Mouse (Mus musculus): ENCODE measurements around the gene Sept1. TPM values are rescaled to one million over a fixed set of nuclear protein-coding genes. Genes with fewer than 3 reads are reported as not detected.

Sept1 gene
- polyA plus RNA-seq, 1 experiment from 2014 or later = 29.9 TPM

- Histone ChIP-seq H3K27ac (no peak overlapping the region), H3K4me3 (no peak overlapping the region), H3K9me3 (replicated peaks) (no peaks in the 10 kb centered on the region), H3K36me3 (no peaks in the 10 kb centered on the region), H3K27me3 (ENCODE audit: low read depth, poor library complexity, severe bottlenecking) (no peaks in the 10 kb centered on the region), H3K4me1 (no peaks in the 10 kb centered on the region)
- no peak for DNase-seq (ENCODE audit: low spot score)
- WGBS = 90% methylated on average over 12 of the region's 12 CpGs
Observed at GRCm38 (mm10) chr7:127165607-127166493, 67.1 kb downstream of the Sept1 start.

Other genes starting within 250 kb of the Sept1 start
- gene Mvp, start 218.5 kb downstream of the Sept1 start, polyA plus RNA-seq (2016; fragmentation: Nextera tagmentation; extraction: Ambion mirVana) = 3.3 and 4.0 TPM in 2 replicates
- gene Pagr1b, start 216.6 kb downstream of the Sept1 start, polyA plus RNA-seq (2016; fragmentation: Nextera tagmentation; extraction: Ambion mirVana) = 0.90 TPM in 1 of 2 replicates, not detected in the other
- gene Pagr1a, start 215.8 kb downstream of the Sept1 start, polyA plus RNA-seq (2016; fragmentation: Nextera tagmentation; extraction: Ambion mirVana) = 88.5 and 95.0 TPM in 2 replicates
- 30.8 and 44.7 TPM in 2 replicates for gene Gm42742, start 212.0 kb downstream of the Sept1 start, polyA plus RNA-seq (2016; fragmentation: Nextera tagmentation; extraction: Ambion mirVana)
- gene Prrt2, start 211.9 kb downstream of the Sept1 start, polyA plus RNA-seq (2016; fragmentation: Nextera tagmentation; extraction: Ambion mirVana) = 2.9 and 4.4 TPM in 2 replicates
- gene Maz, start 206.1 kb downstream of the Sept1 start, polyA plus RNA-seq (2016; fragmentation: Nextera tagmentation; extraction: Ambion mirVana) = 86.0 and 88.1 TPM in 2 replicates
- 215 and 219 TPM in 2 replicates for gene Kif22, start 190.7 kb downstream of the Sept1 start, polyA plus RNA-seq (2016; fragmentation: Nextera tagmentation; extraction: Ambion mirVana)
- not detected in 2 replicates for gene Zg16, start 145.8 kb downstream of the Sept1 start, polyA plus RNA-seq (2016; fragmentation: Nextera tagmentation; extraction: Ambion mirVana)
- gene AI467606, start 141.8 kb downstream of the Sept1 start, polyA plus RNA-seq (2016; fragmentation: Nextera tagmentation; extraction: Ambion mirVana) = 0.36 and 0.86 TPM in 2 replicates
- 1.7 TPM in 2 replicates for gene Qprt, start 110.9 kb downstream of the Sept1 start, polyA plus RNA-seq (2016; fragmentation: Nextera tagmentation; extraction: Ambion mirVana)
- 0.09 and 0.18 TPM in 2 replicates for gene Spn, start 95.3 kb downstream of the Sept1 start, polyA plus RNA-seq (2016; fragmentation: Nextera tagmentation; extraction: Ambion mirVana)
- 85.9 and 94.0 TPM in 2 replicates for gene Cd2bp2, start 37.1 kb downstream of the Sept1 start, polyA plus RNA-seq (2016; fragmentation: Nextera tagmentation; extraction: Ambion mirVana)
- gene Tbc1d10b, start 24.7 kb downstream of the Sept1 start, polyA plus RNA-seq (2016; fragmentation: Nextera tagmentation; extraction: Ambion mirVana) = 32.1 and 34.8 TPM in 2 replicates
- gene Mylpf, start 24.2 kb downstream of the Sept1 start, polyA plus RNA-seq (2016; fragmentation: Nextera tagmentation; extraction: Ambion mirVana) = 8.8 and 13.1 TPM in 2 replicates
- gene Zfp553, start 69 bp downstream of the Sept1 start, polyA plus RNA-seq (2016; fragmentation: Nextera tagmentation; extraction: Ambion mirVana) = 74.2 and 74.9 TPM in 2 replicates
- 70.6 and 73.6 TPM in 2 replicates for gene Zfp771, start 11.1 kb upstream of the Sept1 start, polyA plus RNA-seq (2016; fragmentation: Nextera tagmentation; extraction: Ambion mirVana)
- 340 and 453 TPM in 2 replicates for gene Dctpp1, start 27.6 kb upstream of the Sept1 start, polyA plus RNA-seq (2016; fragmentation: Nextera tagmentation; extraction: Ambion mirVana)
- gene Sephs2, start 40.9 kb upstream of the Sept1 start, polyA plus RNA-seq (2016; fragmentation: Nextera tagmentation; extraction: Ambion mirVana) = 89.7 and 93.9 TPM in 2 replicates
- 0.46 and 0.69 TPM in 2 replicates for gene Itgal, start 63.1 kb upstream of the Sept1 start, polyA plus RNA-seq (2016; fragmentation: Nextera tagmentation; extraction: Ambion mirVana)
- gene Zfp768, start 112.5 kb upstream of the Sept1 start, polyA plus RNA-seq (2016; fragmentation: Nextera tagmentation; extraction: Ambion mirVana) = 23.1 and 23.8 TPM in 2 replicates
- 7.9 and 9.5 TPM in 2 replicates for gene Zfp747, start 142.9 kb upstream of the Sept1 start, polyA plus RNA-seq (2016; fragmentation: Nextera tagmentation; extraction: Ambion mirVana)
- 5.2 and 7.2 TPM in 2 replicates for gene 9130019O22Rik, start 154.0 kb upstream of the Sept1 start, polyA plus RNA-seq (2016; fragmentation: Nextera tagmentation; extraction: Ambion mirVana)
- gene E430018J23Rik, start 160.5 kb upstream of the Sept1 start, polyA plus RNA-seq (2016; fragmentation: Nextera tagmentation; extraction: Ambion mirVana) = 5.7 and 7.0 TPM in 2 replicates
- 6.2 and 7.9 TPM in 2 replicates for gene Zfp764, start 173.7 kb upstream of the Sept1 start, polyA plus RNA-seq (2016; fragmentation: Nextera tagmentation; extraction: Ambion mirVana)
- gene Zfp688, start 188.9 kb upstream of the Sept1 start, polyA plus RNA-seq (2016; fragmentation: Nextera tagmentation; extraction: Ambion mirVana) = 29.5 and 37.0 TPM in 2 replicates
- 14.2 and 14.5 TPM in 2 replicates for gene Zfp689, start 216.0 kb upstream of the Sept1 start, polyA plus RNA-seq (2016; fragmentation: Nextera tagmentation; extraction: Ambion mirVana)
- gene Prr14, start 226.5 kb upstream of the Sept1 start, polyA plus RNA-seq (2016; fragmentation: Nextera tagmentation; extraction: Ambion mirVana) = 41.0 and 46.9 TPM in 2 replicates
- gene Fbrs, start 246.1 kb upstream of the Sept1 start, polyA plus RNA-seq (2016; fragmentation: Nextera tagmentation; extraction: Ambion mirVana) = 11.4 and 12.5 TPM in 2 replicates

Measured in limb, embryonic 10.5 days (tissue).